Mouse (Mus musculus): ENCODE measurements around the gene Dusp6.
"Not testable (repeated sequence)": the region's sequence is repeated elsewhere in the genome, so short reads cannot be mapped to it uniquely, and the experiment has no call there.

Dusp6 gene

DNA sequence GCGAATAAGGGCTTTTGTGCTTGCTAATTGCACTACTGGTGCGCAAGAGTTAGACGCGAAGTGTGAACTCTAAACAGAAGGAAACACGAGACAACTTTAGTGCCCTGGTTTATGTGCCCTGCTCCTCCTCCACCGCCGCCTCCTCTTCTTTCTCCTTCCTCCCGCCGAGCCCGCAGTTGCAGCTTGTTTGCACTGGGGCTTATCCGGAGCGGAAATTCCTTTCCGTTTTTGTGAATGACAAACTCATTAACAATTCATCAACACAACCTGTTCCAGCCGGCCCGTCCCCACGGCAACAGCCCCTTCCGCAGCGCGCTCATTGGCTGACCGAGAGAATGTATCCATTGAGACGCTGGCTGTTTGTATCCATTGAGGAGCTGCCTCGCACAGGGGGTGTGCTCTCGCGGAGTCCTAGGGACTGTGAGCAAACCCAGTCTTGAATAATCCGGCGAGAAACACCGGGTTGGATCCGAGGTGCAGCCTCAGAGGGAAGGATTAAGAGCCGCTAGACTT, at the start of gene Dusp6:
Gene Dusp6, plus strand, starts transcription at position 365 of the 513 bp plus-strand sequence.
- DNase-seq = peak; percentile 93 to 95

GRCm38 (mm10) chr10:99214421-99215299, 48.4 kb upstream of the Dusp6 start:
- no peak for DNase-seq

GRCm38 (mm10) chr10:99216570-99216969, 46.5 kb upstream of the Dusp6 start:
- DNase-seq = not testable (repeated sequence)

- DNase-seq = no peak
Observed at GRCm38 (mm10) chr10:99221540-99221939, 41.5 kb upstream of the Dusp6 start.

DNA sequence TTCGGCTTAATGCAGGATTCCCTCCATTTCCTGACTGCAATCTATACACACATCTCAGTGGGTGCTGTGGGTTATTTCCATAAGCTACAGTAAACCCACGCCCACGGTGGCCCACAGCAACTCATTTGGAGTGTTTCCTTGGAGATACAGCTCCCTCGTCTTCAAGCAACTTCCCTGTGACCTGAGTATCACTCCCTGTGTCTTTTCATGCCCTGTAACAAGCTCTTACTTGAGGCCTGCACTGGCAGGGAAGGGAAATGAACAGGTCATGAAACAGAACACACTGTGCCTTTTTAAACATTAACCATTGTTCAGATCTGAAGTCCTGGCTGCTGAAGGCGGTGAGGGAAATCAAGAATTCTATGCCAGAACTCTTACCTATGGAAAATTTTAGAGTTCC, 40.3 kb upstream of the Dusp6 start:
- DNase-seq = no peak

- DNase-seq = no peak
Observed at GRCm38 (mm10) chr10:99224218-99224617, 38.8 kb upstream of the Dusp6 start.

DNA sequence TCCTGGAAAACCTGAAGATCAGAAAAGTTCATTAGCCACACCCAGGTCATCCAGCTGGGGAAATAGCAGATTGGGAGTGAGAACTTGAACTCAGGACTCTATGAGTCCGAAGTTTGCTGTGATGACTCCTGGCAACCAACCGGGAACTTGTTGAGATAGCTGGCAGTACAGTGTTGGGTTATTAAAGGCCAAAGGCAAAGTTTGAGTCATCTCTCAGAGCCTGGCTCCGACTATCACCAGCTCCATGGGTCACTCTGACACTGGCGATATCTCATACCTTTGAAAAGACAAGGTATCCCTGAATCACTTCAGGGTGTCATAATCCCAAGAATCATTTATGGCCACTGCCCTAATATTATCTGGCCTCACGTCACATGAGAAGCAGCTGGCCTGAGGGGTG, 36.2 kb upstream of the Dusp6 start:
- no peak for DNase-seq

- DNase-seq = peak in 1 of 2 experiments; percentile 4
Observed at GRCm38 (mm10) chr10:99227968-99228864, 34.8 kb upstream of the Dusp6 start.

DNA sequence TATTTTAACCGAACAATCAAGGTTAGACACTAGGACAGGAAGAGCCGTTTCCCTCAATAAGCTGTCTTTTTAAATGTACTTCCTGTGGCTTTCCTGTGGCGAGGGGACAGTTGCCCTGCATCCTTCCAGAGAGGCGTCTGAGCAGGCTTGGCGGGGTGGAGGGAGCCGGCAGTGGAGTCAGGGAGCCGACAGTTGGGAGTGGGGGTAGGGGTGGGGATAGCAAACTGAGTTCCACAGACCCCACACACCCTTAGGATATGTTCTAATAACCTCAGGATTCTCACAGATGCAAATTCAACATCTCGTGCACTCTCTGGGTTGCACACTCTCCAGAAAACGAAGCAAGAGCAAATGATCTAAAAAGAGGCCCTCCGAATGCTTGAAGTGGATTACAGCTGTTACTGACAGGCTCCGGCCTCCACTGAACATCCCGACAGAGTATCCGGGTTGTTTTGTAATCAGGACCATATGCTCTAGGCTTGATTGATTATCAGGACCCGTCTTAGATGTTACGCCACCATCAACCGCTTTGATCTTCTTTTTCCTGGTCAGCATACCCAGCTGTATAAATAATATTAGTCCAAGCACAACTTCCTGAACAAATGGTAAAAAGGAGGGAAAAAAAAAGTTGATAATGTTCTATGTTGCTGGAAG, 33.9 kb upstream of the Dusp6 start:
- DNase-seq = no peak

DNA sequence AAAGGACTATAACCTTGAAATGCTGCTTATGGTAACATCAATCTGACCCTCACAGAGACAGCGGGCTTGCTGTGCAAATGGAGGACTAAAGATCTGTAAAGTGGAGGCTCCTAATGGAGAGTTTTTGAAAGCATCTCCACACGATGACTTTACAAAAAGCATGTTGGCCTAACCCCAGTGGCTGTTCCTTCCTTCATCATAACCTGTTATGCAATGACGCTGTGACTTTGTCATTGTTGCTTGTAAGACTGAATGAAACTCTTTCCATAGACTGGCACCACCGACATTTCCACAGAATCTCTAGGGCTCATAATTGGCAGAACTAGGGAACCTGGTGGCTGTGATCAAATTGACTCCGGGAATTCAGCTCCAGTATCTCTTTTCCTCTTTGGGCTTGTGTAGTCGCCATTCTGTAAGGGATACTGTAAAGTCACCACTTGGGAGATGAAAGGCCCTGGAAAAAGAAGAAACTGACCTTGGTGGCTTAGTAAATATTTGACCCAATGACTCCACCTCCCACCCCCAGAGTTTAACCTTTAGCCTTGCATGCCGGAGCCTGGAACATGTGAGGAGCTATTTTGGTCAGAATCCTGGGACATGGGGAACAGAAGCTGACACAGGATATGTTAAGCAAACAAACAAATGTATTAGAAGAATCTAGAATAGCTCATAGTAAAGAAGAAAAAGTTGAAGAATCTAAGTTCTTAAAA, 30.4 kb upstream of the Dusp6 start:
- no peak for DNase-seq

DNA sequence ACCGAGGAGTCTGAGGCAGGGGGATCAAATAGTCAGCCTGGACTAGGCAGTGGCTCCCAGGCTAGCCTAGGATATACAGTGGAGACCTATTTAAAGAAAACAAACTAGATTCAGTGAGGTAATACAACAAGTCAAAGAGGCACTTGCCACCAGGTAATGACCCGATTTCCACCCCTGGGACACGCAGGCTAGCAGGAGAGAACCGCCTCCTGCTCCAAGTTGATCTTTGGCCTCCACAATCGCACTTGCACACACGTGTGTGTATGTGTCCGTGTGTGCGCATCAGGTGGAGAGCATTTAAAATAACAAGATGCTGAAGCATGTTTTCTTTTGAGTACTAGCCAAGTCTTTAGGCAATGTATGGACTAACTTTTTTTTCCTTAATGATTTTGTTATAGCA, 28.7 kb upstream of the Dusp6 start:
- no peak for DNase-seq

- DNase-seq = no peak
Observed at GRCm38 (mm10) chr10:99235081-99235480, 27.9 kb upstream of the Dusp6 start.

- DNase-seq = no peak
Observed at GRCm38 (mm10) chr10:99237205-99237832, 25.7 kb upstream of the Dusp6 start.

GRCm38 (mm10) chr10:99238537-99238936, 24.5 kb upstream of the Dusp6 start:
- DNase-seq = no peak

GRCm38 (mm10) chr10:99241284-99241828, 21.7 kb upstream of the Dusp6 start:
- DNase-seq = no peak

DNA sequence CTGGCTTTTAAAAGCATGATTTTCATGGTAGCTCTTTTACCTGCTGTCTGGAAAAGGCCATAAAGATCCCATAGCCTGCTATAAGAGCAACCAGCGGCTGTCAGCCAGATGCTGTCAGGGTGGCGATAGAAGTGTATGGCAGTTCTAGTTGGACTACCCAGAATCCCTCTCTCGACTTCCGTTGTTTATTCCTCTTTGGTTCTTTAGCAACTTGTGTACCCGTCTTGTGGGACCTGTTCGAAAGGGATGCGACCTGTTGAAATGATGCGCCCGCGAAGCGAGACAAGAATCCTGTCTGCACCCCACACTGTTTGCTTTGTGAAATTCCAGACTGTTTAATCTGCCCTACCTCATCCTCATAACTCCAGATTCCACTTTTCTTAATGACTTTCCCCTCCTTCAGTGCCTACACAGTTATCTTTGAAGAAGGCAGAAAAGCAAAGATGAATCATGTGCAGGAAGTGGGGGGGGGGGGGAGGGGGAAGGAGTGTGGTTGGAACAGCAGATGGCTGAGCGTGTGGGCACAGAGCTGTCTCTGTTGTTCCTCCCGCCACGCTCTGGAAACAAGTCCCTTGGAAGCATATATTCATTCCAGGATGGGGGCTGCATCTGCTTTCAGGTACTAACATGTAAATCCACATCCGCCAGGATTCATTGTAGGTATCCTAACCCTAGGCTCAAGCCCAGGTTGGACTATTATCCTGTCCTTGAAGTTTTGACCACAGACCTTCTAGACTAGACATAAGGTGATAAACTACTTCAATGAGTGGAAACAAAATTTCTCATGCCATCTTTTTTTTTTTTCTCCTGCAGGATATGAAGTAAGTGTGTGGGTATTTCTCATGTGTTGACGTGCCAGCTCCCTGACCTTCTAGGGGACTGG, 21.0 kb upstream of the Dusp6 start:
- peak; percentile 41 to 43 for DNase-seq

GRCm38 (mm10) chr10:99242721-99243120, 20.3 kb upstream of the Dusp6 start:
- DNase-seq = no peak

GRCm38 (mm10) chr10:99243907-99244489, 19.0 kb upstream of the Dusp6 start:
- DNase-seq = no peak

DNA sequence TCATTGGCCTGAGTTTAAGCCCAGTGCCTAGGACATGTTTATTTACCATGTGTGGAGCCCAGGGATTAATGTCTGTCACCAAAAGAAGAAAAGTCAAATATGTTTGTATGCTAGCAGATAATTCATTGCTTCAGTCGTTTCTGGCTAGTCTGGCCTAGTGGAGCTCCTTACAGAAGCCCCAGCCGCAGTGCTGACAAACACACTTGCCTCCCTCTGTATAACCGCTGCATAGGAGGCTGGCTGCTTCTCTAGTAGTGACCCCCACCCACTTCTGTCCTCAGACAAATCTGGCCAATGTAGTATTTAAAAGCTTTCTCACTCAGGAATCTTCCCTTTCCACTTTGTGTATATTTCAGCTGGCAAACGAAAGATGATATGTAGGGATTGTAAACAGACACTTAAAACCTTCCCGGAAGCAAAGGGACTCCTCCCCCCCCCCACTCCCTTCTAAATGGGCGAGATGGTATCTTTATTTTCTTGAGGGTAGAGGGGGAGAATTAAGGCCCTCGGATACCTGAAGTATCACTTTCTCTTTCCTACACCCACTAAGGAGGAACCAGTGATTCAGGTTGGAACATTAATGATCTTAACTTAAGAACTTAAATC, 18.3 kb upstream of the Dusp6 start:
- DNase-seq = no peak
